Mouse (Mus musculus): ENCODE data around the gene Oas1h. TPM values are rescaled to one million over a fixed set of nuclear protein-coding genes. Genes with fewer than 3 reads are reported as not detected.
"Not testable (repeated sequence)": the region's sequence is repeated elsewhere in the genome, so short reads cannot be mapped to it uniquely, and the experiment has no call there.

Oas1h gene
- polyA plus RNA-seq, 1 experiment = not detected

DNA sequence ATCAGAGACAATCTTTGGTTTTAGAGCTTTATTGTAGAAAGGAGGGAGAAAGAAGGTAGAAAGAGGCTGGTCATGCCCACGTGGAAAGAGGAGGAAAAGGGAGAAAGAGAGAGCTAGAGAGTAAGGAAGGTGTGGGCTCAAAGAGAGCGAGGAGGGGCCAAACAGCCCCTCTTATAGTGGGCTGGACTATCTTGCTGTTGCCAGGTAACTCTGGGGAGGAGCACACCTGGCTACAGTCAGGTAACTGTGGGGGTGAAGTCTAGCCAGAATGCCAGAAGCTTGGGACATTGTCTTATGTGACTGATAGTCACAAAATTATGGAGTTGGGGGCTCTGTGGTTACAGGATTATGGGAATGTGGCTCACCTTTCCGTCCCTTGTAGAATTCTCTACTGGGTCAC, 8.9 kb downstream of the Oas1h start:
- no peak for TF ChIP-seq E2F4 (IDR thresholded peaks at IDR 0.05; ENCODE audit: insufficient read depth)
- TF ChIP-seq MAX (IDR thresholded peaks at IDR 0.05; ENCODE audit: low read depth) = no peak
- TF ChIP-seq TCF12 (IDR thresholded peaks at IDR 0.05; ENCODE audit: insufficient read depth, poor library complexity, severe bottlenecking) = no peak
- no peak for TF ChIP-seq USF1 (IDR thresholded peaks at IDR 0.05; ENCODE audit: low read depth)
- TF ChIP-seq POLR2AphosphoS2 (IDR thresholded peaks at IDR 0.05; ENCODE audit: insufficient read length, low read depth) = no peak
- no peak for TF ChIP-seq REST (IDR thresholded peaks at IDR 0.05; ENCODE audit: insufficient read depth, insufficient read length)
- no peak for TF ChIP-seq CEBPB (IDR thresholded peaks at IDR 0.05; ENCODE audit: insufficient read depth, poor library complexity, severe bottlenecking)
- Histone ChIP-seq H3K4me3 (no peak overlapping the region), H3ac (ENCODE audit: control insufficient read depth, insufficient read length) (no peak overlapping the region), H3K36me3 (ENCODE audit: control insufficient read depth, insufficient read depth) (no peaks in the 10 kb centered on the region), H3K27me3 (ENCODE audit: control insufficient read depth, insufficient read depth, insufficient read length) (no peaks in the 10 kb centered on the region), H3K4me2 (ENCODE audit: low read depth) (no peak overlapping the region), H3K79me2 (ENCODE audit: control insufficient read depth, insufficient read depth) (no peaks in the 10 kb centered on the region)

DNA sequence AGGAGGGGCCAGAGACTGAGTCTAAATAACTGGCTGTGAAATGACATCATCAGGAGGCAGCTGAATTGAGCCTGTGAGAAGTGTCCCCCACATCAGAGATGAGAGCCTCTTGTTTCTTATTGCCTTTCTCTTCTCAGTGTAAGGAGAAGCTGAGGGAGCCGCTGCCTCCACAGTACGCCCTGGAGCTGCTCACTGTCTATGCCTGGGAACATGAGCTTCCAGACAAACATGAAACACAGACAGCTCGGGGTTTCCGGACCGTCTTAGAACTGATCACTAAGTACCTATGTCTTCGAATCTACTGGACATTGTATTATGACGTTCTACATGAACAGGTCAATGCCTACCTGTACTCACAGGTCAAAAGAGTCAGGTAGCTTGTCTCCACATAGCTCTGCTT, 9.6 kb downstream of the Oas1h start:
- Histone ChIP-seq H3ac (ENCODE audit: control insufficient read depth, insufficient read length) (no peak overlapping the region), H3K4me2 (ENCODE audit: low read depth) (no peak overlapping the region), H3K36me3 (ENCODE audit: control insufficient read depth, insufficient read depth) (no peaks in the 10 kb centered on the region), H3K27me3 (ENCODE audit: control insufficient read depth, insufficient read depth, insufficient read length) (no peaks in the 10 kb centered on the region), H3K79me2 (ENCODE audit: control insufficient read depth, insufficient read depth) (no peaks in the 10 kb centered on the region), H3K4me3 (no peak overlapping the region)
- no peak for TF ChIP-seq POLR2A (IDR thresholded peaks at IDR 0.05; ENCODE audit: insufficient read length, low read depth)
- no peak for TF ChIP-seq SRF (IDR thresholded peaks at IDR 0.05; ENCODE audit: control insufficient read depth, insufficient read length, low read depth)
- TF ChIP-seq MYOG (IDR thresholded peaks at IDR 0.05; ENCODE audit: control insufficient read depth in 1 of 3, insufficient read depth in 1 of 3, insufficient read length in 2 of 3, low read depth in 2 of 3) = no peak
- TF ChIP-seq TCF3 (IDR thresholded peaks at IDR 0.05; ENCODE audit: insufficient read length, low read depth) = no peak

DNA sequence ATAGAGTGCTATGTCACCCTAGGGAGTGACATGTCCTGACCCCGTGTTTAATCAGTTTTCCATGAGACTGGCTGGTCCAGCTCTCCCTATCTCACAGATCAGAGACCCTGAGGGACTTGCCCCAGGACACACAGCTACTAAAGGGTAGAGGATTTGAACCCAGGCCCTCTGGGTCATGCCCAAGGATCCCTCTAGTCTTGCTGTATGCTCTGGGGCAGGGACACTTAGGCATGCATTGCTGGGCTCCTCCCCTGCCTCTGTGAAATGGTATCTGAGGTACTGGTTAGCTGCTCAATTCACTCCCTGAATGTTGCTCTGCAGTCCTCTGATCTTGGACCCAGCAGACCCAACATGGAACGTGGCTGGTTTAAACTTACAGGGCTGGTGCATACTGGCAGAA, 10.2 kb downstream of the Oas1h start:
- H3K4me3 ChIP-seq = no peak overlapping the region
- no peaks in the 10 kb centered on the region for H3K36me3 ChIP-seq (ENCODE audit: control insufficient read depth, insufficient read depth)
- H3K4me2 ChIP-seq (ENCODE audit: low read depth) = no peak overlapping the region
- no peaks in the 10 kb centered on the region for H3K79me2 ChIP-seq (ENCODE audit: control insufficient read depth, insufficient read depth)
- no peaks in the 10 kb centered on the region for H3K27me3 ChIP-seq (ENCODE audit: control insufficient read depth, insufficient read depth, insufficient read length)
- no peak overlapping the region for H3ac ChIP-seq (ENCODE audit: control insufficient read depth, insufficient read length)
- no peak for TF ChIP-seq MYOD1 (IDR thresholded peaks at IDR 0.05; ENCODE audit: control insufficient read depth in 1 of 3, insufficient read length in 2 of 3, low read depth in 2 of 3)
- no peak for TF ChIP-seq MYOG (IDR thresholded peaks at IDR 0.05; ENCODE audit: control insufficient read depth in 1 of 3, insufficient read depth in 1 of 3, insufficient read length in 2 of 3, low read depth in 2 of 3)
- no peak for TF ChIP-seq SRF (IDR thresholded peaks at IDR 0.05; ENCODE audit: control insufficient read depth, insufficient read length, low read depth)
- TF ChIP-seq CEBPB (IDR thresholded peaks at IDR 0.05; ENCODE audit: insufficient read depth, poor library complexity, severe bottlenecking) = no peak
- TF ChIP-seq POLR2AphosphoS2 (IDR thresholded peaks at IDR 0.05; ENCODE audit: insufficient read length, low read depth) = no peak
- TF ChIP-seq TCF12 (IDR thresholded peaks at IDR 0.05; ENCODE audit: insufficient read depth, poor library complexity, severe bottlenecking) = no peak
- no peak for TF ChIP-seq POLR2A (IDR thresholded peaks at IDR 0.05; ENCODE audit: insufficient read length, low read depth)
- no peak for TF ChIP-seq E2F4 (IDR thresholded peaks at IDR 0.05; ENCODE audit: insufficient read depth)
- TF ChIP-seq TCF3 (IDR thresholded peaks at IDR 0.05; ENCODE audit: insufficient read length, low read depth) = no peak
- no peak for TF ChIP-seq MAX (IDR thresholded peaks at IDR 0.05; ENCODE audit: low read depth)
- no peak for TF ChIP-seq USF1 (IDR thresholded peaks at IDR 0.05; ENCODE audit: low read depth)
- no peak for TF ChIP-seq REST (IDR thresholded peaks at IDR 0.05; ENCODE audit: insufficient read depth, insufficient read length)

DNA sequence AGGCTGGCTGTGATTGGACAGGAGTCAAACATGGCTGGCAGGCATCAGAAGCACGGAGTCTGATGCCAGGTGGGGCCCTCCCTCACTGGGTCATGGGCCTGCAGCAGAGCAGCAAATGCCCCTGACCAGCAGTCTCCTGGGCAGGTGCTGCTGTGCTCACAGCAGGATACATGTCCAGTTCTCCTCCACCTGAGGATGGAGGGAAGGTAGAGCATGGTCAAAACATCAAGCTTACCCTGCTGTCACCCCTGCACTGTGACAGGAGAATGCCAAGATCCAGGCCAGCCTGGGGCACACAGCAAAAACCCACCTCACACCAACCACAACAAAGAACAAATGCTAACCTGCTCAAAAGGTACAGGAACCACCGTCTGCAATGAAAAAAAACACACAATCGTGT, 15.6 kb downstream of the Oas1h start:
- H3K79me2 ChIP-seq (ENCODE audit: control insufficient read depth, insufficient read depth); H3K4me3 ChIP-seq; H3K4me2 ChIP-seq (ENCODE audit: low read depth); H3K36me3 ChIP-seq (ENCODE audit: control insufficient read depth, insufficient read depth); H3K27me3 ChIP-seq (ENCODE audit: control insufficient read depth, insufficient read depth, insufficient read length); H3ac ChIP-seq (ENCODE audit: control insufficient read depth, insufficient read length): not testable (repeated sequence)

- H3ac ChIP-seq (ENCODE audit: control insufficient read depth, insufficient read length); H3K27me3 ChIP-seq (ENCODE audit: control insufficient read depth, insufficient read depth, insufficient read length); H3K4me2 ChIP-seq (ENCODE audit: low read depth); H3K36me3 ChIP-seq (ENCODE audit: control insufficient read depth, insufficient read depth); H3K4me3 ChIP-seq; H3K79me2 ChIP-seq (ENCODE audit: control insufficient read depth, insufficient read depth): not testable (repeated sequence)
Measured at GRCm38 (mm10) chr5:120877407-120877806, 16.2 kb downstream of the Oas1h start.

GRCm38 (mm10) chr5:120878803-120879202, 17.6 kb downstream of the Oas1h start:
- H3K4me3 ChIP-seq; H3K27me3 ChIP-seq (ENCODE audit: control insufficient read depth, insufficient read depth, insufficient read length); H3K79me2 ChIP-seq (ENCODE audit: control insufficient read depth, insufficient read depth): not testable (repeated sequence)

GRCm38 (mm10) chr5:120881681-120882080, 20.5 kb downstream of the Oas1h start:
- H3K27me3 ChIP-seq (ENCODE audit: control insufficient read depth, insufficient read depth, insufficient read length); H3K36me3 ChIP-seq (ENCODE audit: control insufficient read depth, insufficient read depth); H3K4me2 ChIP-seq (ENCODE audit: low read depth); H3ac ChIP-seq (ENCODE audit: control insufficient read depth, insufficient read length); H3K79me2 ChIP-seq (ENCODE audit: control insufficient read depth, insufficient read depth); H3K4me3 ChIP-seq: not testable (repeated sequence)

More at GRCm38 (mm10) chr5:120878803-120879202, 17.6 kb downstream of the Oas1h start:
- H3ac ChIP-seq (ENCODE audit: control insufficient read depth, insufficient read length); H3K4me2 ChIP-seq (ENCODE audit: low read depth); H3K36me3 ChIP-seq (ENCODE audit: control insufficient read depth, insufficient read depth): not testable (repeated sequence)

DNA sequence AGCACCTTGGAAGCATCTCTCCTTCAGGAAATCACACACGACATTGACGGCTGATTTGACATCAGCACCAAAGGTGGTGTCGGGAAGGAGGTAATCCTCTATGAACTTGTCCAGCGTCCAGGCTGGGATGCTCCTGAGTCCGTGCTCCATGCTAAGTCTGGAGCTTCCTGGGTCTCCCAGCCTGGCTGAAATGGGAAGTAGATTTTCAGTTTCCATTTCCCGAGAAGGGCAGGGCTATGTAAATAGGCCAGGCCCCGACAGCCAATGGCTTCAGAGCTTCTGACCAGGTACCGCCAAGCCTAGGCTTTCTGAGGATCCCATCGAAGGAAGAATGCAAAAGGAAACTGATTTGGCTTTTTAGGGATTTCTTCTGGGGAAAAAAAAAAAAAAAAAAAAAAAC, 26.2 kb downstream of the Oas1h start, which contains the start of gene Oas1g:
Gene Oas1g (minus strand): TSS at position 201 of the 400 bp plus-strand sequence.
- not testable (repeated sequence) for H3ac ChIP-seq (ENCODE audit: control insufficient read depth, insufficient read length); H3K27me3 ChIP-seq (ENCODE audit: control insufficient read depth, insufficient read depth, insufficient read length); H3K79me2 ChIP-seq (ENCODE audit: control insufficient read depth, insufficient read depth); H3K36me3 ChIP-seq (ENCODE audit: control insufficient read depth, insufficient read depth); H3K4me3 ChIP-seq; H3K4me2 ChIP-seq (ENCODE audit: low read depth)
